Mouse (Mus musculus) heart, postnatal 0 days (tissue): Measurements from ENCODE around the gene Clec2l.

Experiments
- CTCF ChIP-seq: IDR thresholded peaks from 2 replicates; pipeline ENCODE4 v1.5.1; 2016; ENCODE audit warnings: antibody characterized with exemption, control low read depth, low read depth
- EP300 ChIP-seq: IDR thresholded peaks from 2 replicates; pipeline ENCODE4 v1.6.1; 2016; ENCODE audit warnings: antibody characterized with exemption, low read depth

- TF ChIP-seq CTCF: no peak
- TF ChIP-seq EP300: no peak
Measured at GRCm38 (mm10) chr6:38627486-38627885, 35.4 kb upstream of the Clec2l start.
